Mouse (Mus musculus): Measurements from ENCODE around the gene Card6. TPM values are rescaled to one million over a fixed set of nuclear protein-coding genes. Genes with fewer than 3 reads are reported as not detected.

Gene Card6
- total RNA-seq (2021), result 1 to 10 TPM; 1.5 to 3.2 TPM
- long read RNA-seq, partial matches to known transcripts, result 0 of 1 reads
- long read RNA-seq, other reads (novel, unspliced or antisense), result 1 of 1 reads

DNA sequence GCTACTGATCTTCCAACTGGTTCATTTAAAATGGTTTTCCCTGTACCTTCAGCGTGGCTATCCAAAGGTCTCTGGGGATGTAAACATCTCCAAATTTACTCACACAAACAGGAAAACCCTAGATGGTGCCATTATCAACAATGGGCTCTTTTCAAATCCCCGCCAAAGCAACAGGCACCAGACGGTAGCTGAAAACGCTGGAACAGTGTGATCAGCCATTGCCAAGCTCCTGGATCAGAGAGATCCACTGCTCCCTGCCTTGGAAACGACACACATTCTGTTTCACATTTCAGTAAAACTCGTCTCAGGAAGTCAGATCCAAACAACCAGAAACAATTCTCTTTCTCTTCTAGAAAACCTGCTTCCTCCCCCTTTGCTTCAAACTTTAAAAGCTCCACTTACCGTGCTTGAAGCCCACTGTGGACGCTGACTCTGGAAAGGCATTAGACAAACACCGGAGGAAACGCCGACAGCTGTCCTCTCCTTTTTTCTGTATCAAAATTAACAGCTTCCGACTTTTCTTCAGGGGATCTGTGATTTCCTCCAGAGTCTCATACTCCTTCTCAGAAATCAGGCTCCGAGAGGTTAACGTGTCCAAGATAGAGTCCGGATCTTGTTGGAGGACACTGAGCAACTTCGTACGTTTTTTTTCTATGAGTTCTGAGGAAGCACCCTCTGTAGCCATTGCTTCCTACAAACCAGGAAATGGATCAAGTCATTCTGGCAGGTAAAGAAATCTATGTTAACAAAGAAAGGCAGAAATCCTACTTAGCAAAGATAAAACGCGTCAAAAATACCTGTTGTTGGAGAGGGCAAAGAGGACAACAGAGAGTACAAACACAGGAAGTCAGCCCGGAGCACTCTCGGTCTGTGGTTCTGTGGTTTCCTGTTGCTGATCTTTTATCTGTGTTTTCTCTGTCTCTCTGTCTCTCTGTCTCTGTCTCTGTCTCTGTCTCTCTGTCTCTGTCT is at the start of gene Card6:
Gene Card6 (minus strand): TSS at position 854 of the 969 bp plus-strand sequence.
- peak; percentile 24 to 46 for DNase-seq (ENCODE audit: low spot score in 2 of 2)

DNA sequence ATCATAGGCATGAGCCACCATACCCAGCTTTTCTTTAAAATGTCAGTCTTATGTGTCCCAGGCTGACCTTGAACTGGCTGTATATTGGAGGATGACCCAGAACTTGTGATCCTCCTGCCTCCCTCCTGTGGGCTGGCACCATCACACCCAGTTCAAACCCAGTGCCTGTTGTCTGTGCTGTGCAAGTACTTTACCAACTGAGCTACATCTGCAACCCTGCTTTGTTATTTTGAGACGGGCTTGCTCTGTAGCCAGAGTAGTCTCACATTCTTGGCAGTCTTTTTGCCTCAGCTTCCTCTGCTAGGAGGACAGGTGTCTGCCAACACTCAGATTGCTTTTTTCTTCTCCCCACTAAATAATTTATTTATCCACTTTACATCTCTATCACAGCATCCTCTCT is 49.0 kb upstream of the Card6 start:
- no peak for DNase-seq (ENCODE audit: low spot score in 2 of 2)

DNA sequence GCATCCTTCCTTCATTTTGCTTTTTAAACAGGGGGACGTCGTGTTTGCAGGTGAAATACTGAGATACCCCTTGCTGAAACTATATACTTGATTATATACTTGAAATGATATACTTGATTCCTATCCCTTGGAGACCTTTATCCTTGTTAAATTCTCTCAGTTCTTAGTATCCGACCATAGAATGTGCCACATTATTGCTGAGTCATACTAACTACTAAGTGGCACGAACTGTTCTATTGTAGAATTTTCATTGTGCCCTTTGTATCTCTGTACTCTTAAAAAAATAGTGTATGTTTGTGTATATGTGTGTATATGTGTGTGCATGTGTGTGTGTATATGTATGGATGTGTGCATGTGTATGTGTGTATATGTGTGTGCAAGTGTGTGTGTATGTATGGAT is 48.0 kb upstream of the Card6 start:
- no peak for DNase-seq (ENCODE audit: low spot score in 2 of 2)

DNA sequence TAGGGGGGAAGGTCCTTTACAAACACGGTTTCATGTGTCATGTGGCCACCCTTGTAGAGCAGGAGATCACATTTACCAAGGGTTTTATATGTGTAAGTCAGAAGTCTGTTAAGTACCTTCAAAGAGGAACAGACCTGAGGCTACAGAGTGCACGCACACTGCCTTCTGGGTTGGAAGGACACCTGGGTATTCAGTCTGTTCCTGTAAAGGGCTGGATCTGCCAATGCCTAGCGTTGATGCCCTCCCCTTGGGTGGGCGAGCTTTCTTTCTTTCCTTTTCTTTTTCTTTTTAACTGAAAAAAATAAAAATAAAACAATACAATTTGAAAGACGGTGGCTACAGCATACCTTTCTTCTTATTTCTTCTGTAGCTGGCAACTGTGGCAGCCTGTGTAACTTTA is 46.8 kb upstream of the Card6 start:
- no peak for DNase-seq (ENCODE audit: low spot score in 2 of 2)

GRCm38 (mm10) chr15:5154621-5155020 is 46.3 kb upstream of the Card6 start:
- DNase-seq (ENCODE audit: low spot score in 2 of 2), result no peak

GRCm38 (mm10) chr15:5152171-5152570 is 43.8 kb upstream of the Card6 start:
- no peak for DNase-seq (ENCODE audit: low spot score in 2 of 2)

- no peak for DNase-seq (ENCODE audit: low spot score in 2 of 2)
Observed at GRCm38 (mm10) chr15:5149187-5149586, 40.8 kb upstream of the Card6 start.

DNA sequence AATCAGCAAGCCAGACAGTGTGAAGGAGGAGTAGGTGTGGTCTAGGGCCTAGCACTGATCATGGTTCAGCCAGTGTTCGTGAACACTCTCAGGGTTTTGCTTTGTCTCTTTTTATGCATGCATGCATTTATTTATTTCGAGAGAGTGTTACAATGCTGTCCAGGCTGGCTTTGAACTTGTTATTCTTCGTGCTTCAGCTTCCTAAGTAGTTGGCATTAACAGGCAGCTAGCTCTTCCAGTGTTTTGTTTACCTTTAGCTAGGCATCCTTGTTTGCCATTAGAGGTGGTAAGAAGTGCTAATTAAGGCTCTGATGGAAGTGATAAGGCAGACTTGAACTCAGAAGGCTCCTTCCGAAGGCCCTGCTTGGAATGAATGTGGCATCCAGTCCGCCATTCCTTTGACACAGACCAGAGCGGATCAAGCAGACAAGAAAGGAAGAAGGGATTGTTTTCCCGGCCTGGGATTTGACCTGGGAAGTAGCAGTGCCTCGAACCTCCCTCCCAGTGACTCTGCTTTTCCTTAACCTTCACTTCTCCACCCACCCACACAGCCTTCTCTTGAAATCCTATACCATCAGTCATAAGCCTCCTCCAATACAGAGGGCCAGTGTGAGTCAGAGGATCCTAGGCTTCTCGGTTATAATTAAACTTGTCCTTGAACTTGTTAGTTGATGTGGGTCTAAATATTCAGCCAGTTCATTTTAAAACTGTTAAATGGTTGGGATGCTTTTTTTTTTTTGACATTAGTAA is 37.0 kb upstream of the Card6 start:
- no peak for DNase-seq (ENCODE audit: low spot score in 2 of 2)

- peak; percentile 76 to 82 for DNase-seq (ENCODE audit: low spot score in 2 of 2)
Observed at GRCm38 (mm10) chr15:5144021-5144778, 35.9 kb upstream of the Card6 start.

GRCm38 (mm10) chr15:5143361-5144020 is 35.2 kb upstream of the Card6 start, which contains the start of gene Prkaa1:
Gene Prkaa1 (plus strand): TSS chr15:5143861.
- DNase-seq (ENCODE audit: low spot score in 2 of 2), result peak; percentile 61 to 83

- no peak for DNase-seq (ENCODE audit: low spot score in 2 of 2)
Observed at GRCm38 (mm10) chr15:5142714-5143113, 34.4 kb upstream of the Card6 start.

DNA sequence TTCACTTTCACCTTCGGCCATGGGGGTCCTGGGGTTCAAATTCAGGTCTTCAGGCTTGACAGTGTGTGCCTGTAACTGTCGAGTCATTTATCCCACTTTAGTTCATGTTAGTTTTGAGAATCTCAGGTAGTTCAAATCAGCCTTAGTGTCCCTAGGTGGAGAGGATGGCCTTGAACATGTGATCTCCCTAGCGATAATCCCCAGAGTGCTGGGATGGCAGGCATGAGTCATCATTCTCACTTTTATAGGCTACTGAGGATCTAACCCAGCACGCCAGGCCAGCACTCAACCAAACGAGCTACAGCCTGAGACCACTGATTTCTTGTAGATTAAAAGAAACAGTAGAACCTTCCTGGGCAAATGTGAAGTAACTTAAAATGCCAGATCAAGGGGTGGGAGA is 33.7 kb upstream of the Card6 start:
- DNase-seq (ENCODE audit: low spot score in 2 of 2), result no peak

DNA sequence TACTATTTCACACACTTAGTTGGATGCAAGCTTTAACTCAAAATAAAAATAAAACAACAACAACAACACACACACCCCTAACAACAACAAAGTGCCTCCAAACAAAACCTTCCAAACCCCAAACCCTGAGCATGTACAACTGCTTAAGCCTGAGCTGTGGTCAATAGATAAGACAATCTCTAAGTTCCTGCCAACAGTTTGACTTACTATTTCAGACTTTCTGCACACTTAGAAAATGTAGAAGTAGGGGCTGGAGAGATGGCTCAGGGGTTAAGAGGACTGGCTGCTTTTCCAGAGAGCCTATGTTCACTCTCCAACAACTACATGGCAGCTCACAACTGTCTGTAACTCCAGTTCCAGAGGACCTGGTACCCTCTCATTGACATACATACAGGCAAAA is 32.0 kb upstream of the Card6 start:
- DNase-seq (ENCODE audit: low spot score in 2 of 2), result no peak

DNA sequence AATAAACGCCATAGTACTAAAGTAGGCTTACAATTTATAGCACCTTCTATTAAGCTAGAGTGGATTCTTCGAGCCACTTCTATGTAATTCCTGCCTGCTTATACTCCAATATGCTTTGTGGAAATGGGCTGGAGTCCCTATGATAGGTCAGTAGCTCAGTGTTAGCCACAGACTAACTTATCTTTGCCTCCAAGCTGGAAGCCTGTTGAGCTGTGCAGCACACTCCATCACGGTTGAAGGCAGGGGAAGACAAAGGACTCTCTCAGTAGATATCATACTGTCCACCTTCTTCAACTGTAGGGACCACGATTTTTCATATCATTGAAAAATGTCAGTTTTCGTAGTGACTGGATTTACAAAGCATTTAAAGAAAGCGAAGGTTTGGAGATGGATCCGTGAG is 31.5 kb upstream of the Card6 start:
- DNase-seq (ENCODE audit: low spot score in 2 of 2), result no peak

DNA sequence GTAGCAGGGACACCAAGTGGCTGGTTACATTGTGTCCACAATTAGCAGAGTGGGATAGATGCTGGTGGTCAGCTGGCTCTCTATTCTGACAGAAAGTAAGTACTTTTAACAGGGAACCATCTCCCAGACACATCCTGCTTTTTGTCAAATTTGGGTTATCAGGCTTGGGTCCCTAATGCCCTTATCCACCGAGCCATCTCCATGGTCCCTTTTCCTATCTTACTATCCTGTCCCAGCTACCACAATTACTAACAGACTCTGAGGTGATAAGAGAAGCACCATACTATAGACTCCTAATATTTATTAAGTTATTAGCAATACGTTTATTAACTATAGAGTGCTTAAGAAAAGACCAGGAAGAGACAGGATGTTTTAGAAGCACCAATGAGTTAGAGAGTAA is 31.0 kb upstream of the Card6 start:
- no peak for DNase-seq (ENCODE audit: low spot score in 2 of 2)

DNA sequence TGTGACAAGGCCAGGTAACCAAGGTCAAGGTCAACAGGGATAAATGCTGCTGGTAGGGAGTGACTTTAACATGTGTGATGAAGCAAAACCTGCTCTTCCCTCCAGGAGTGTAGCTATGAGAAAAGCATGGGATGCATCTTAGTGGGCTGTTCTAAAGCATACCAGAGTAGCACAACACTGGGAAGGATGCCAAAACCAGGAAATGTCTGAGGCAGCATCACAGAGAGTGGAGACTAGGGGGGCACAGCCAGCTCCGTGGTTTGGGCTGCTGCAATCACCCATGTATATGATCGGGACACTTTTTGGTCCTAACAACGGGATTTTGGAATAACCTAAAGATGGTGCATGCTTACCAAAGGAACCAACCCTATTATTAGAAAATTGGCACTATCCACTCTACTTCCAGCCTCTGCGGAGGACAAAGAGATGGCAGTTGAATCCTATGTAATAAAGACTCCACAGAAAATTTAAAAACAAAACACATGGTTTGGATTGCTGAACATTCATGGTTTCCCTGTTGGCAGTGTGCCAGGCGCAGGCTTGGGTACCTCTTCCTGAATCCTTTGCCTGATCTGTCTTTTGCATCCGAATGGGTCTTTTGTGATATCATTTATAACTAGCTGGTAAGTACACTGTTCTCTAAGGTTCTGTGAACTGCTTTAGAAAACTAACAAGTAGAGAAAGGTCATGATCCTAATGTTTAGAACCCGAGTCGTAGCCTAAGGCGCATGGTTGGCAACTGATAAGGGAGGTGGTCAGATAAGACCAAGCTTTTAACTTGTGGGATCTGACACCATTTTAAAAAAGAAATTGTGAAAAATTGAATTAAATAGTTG is 29.9 kb upstream of the Card6 start:
- no peak for DNase-seq (ENCODE audit: low spot score in 2 of 2)

DNA sequence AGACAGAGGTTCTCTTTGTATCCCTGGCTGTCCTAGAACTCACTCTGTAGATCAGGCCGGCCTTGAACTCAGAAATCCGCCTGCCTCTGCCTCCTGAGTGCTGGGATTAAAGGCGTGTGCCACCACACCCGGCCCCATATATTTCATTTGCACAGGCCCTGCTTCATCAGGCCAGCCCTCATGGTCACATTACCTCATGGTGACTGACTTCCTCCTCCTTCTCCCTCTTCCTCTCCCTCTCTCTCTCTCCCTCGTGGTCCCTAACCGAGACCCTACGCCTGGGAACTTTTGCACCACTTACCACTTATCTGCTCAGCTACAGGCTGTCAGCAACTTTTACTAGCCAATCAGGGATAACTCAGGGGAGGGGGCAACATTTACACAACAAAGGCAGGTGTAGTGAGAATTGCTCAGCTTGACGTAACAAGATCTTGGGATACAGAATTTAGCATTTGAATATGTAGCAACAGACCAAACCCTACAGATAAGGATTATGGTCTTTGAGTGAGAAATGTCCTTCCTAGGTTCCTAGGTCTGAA is 26.7 kb upstream of the Card6 start:
- no peak for DNase-seq (ENCODE audit: low spot score in 2 of 2)

DNA sequence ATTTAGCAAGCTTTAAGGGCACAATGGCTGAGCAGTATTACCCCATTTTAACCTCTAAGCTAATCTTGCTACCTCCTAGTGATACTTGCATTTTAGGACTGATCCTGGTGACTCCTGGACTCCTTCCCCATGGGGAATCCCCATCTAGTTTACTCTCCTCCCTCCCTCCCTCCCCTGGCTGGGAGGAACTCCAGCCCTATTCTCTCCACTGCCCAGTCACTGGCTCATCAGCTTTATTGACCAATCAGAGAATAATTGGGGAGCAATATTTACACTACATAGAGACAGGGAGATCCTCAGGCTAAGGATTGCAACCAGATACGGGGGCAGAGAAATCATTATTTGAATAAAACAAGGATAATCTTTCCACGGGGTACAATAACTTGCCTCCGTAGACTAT is 25.8 kb upstream of the Card6 start:
- DNase-seq (ENCODE audit: low spot score in 2 of 2), result no peak

DNA sequence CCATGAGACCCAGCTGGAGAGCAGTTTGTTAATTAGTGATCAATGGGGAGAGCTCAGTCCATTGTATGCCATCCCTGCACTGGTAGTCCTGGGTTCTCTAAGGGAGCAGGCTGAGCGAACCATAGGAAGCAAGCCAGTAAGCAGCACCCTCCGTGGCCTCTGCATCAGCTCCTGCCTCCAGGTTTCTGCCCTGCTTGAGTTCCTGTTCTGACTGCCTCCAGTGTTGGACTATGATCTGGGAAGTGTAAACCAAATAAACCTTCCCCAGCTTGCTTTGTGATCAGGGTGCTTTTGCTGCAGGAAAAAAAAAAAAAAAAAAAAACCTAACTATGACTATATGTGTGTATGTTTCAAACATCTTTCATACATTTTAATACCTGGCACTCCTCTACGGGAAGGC is 25.0 kb upstream of the Card6 start:
- no peak for DNase-seq (ENCODE audit: low spot score in 2 of 2)
